Mouse (Mus musculus): Measurements from ENCODE around the gene Gpr108.

- no peak for TF ChIP-seq POLR2A (IDR thresholded peaks at IDR 0.05; ENCODE audit: insufficient read depth, low read length)
- TF ChIP-seq CTCF (IDR thresholded peaks at IDR 0.05; ENCODE audit: low read depth, low read length), result no peak
Measured at GRCm38 (mm10) chr17:57211501-57211900, 36.7 kb downstream of the Gpr108 start.

Data from ES-Bruce4 (cell line).